17 mouse cellular contexts compared by ENCODE assay signal in genomic region chr14:28988211-28988900, GRCm38 (mm10). TPM values are rescaled to one million over a fixed set of nuclear protein-coding genes. Genes with fewer than 3 reads are reported as not detected.
DNase-seq lines count a peak whose midpoint lies in the region; ATAC-seq and TF ChIP-seq lines count a peak whose summit lies in the region.
"Had no signal": no experiment of that assay in that cellular context is flagged by ENCODE, and none has a peak within 500 bp of the region (broad histone marks: within the 10 kb centered on the region; RNA-seq: fewer than 3 reads in every experiment).

No protein-coding gene starts in this region.

- H3K9ac ChIP-seq in embryonic facial prominence, embryonic 13.5 days, result no peak overlapping the region
- H3K9ac ChIP-seq in lung, embryonic 16.5 days (ENCODE audit: low read length), result no peak overlapping the region
- H3K9ac ChIP-seq in stomach, postnatal 0 days (ENCODE audit: low read length), result no peak overlapping the region
- H3K9ac ChIP-seq: embryonic facial prominence, embryonic 12.5 days; heart, embryonic 12.5 days; midbrain, embryonic 13.5 days had no signal

- intact Hi-C loops in gastrocnemius, postnatal 36 days (cut with DNase I), result no loop called here

- peaks cover 36% of the 10 kb centered on the region; the same call in 1 of the 2 replicates for H3K4me1 ChIP-seq in embryonic facial prominence, embryonic 13.5 days
- H3K4me1 ChIP-seq in embryonic facial prominence, embryonic 10.5 days, result no peaks in the 10 kb centered on the region
- H3K4me1 ChIP-seq in lung, embryonic 16.5 days (replicated peaks; ENCODE audit: control insufficient read depth, insufficient read depth, low read length), result no peaks in the 10 kb centered on the region
- no peaks in the 10 kb centered on the region for H3K4me1 ChIP-seq in stomach, postnatal 0 days (replicated peaks; ENCODE audit: control insufficient read depth, insufficient read depth)
- H3K4me1 ChIP-seq: embryonic facial prominence, embryonic 12.5 days; heart, embryonic 12.5 days; midbrain, embryonic 13.5 days had no signal

- H3K36me3 ChIP-seq in embryonic facial prominence, embryonic 13.5 days, result no peaks in the 10 kb centered on the region
- H3K36me3 ChIP-seq in embryonic facial prominence, embryonic 10.5 days (replicated peaks), result no peaks in the 10 kb centered on the region
- H3K36me3 ChIP-seq in lung, embryonic 16.5 days (ENCODE audit: control insufficient read depth, insufficient read depth, low read length), result no peaks in the 10 kb centered on the region
- H3K36me3 ChIP-seq in stomach, postnatal 0 days (ENCODE audit: control insufficient read depth, insufficient read depth, low read length), result no peaks in the 10 kb centered on the region
- H3K36me3 ChIP-seq: embryonic facial prominence, embryonic 12.5 days; heart, embryonic 12.5 days; midbrain, embryonic 13.5 days had no signal

- H3K4me3 ChIP-seq in embryonic facial prominence, embryonic 13.5 days, result no peak overlapping the region
- H3K4me3 ChIP-seq in embryonic facial prominence, embryonic 10.5 days, result no peak overlapping the region
- H3K4me3 ChIP-seq in lung, embryonic 16.5 days (ENCODE audit: low read length), result no peak overlapping the region
- no peak overlapping the region for H3K4me3 ChIP-seq in stomach, postnatal 0 days (ENCODE audit: low read depth, low read length)
- H3K4me3 ChIP-seq: embryonic facial prominence, embryonic 12.5 days; heart, embryonic 12.5 days; midbrain, embryonic 13.5 days had no signal

- TF ChIP-seq CTCF in stomach, postnatal 0 days (IDR thresholded peaks at IDR 0.05; ENCODE audit: low read depth), result 0 out of 2 replicates have a peak, but pooled peaks have one; percentile 29

- no peaks in the 10 kb centered on the region for H3K27me3 ChIP-seq in embryonic facial prominence, embryonic 13.5 days
- no peaks in the 10 kb centered on the region for H3K27me3 ChIP-seq in embryonic facial prominence, embryonic 10.5 days (replicated peaks; ENCODE audit: low read depth, poor library complexity, severe bottlenecking)
- no peaks in the 10 kb centered on the region for H3K27me3 ChIP-seq in lung, embryonic 16.5 days (ENCODE audit: control insufficient read depth, insufficient read depth, low read depth, low read length)
- H3K27me3 ChIP-seq in stomach, postnatal 0 days (ENCODE audit: control insufficient read depth, insufficient read depth, low read length), result no peaks in the 10 kb centered on the region
- H3K27me3 ChIP-seq: embryonic facial prominence, embryonic 12.5 days; heart, embryonic 12.5 days; midbrain, embryonic 13.5 days had no signal

- no peaks in the 10 kb centered on the region for H3K9me3 ChIP-seq in embryonic facial prominence, embryonic 13.5 days
- H3K9me3 ChIP-seq in embryonic facial prominence, embryonic 10.5 days, result no peaks in the 10 kb centered on the region
- no peaks in the 10 kb centered on the region for H3K9me3 ChIP-seq in lung, embryonic 16.5 days (ENCODE audit: control insufficient read depth, low read length)
- H3K9me3 ChIP-seq in stomach, postnatal 0 days (ENCODE audit: control insufficient read depth, low read length), result no peaks in the 10 kb centered on the region
- H3K9me3 ChIP-seq: embryonic facial prominence, embryonic 12.5 days; heart, embryonic 12.5 days; midbrain, embryonic 13.5 days had no signal

- ATAC-seq in embryonic facial prominence, embryonic 13.5 days (ENCODE audit: insufficient number of reproducible peaks, insufficient read depth, low FRiP score, low TSS enrichment, low read depth), result no peak
- peak; percentile 68; the same call in 1 of the 2 replicates for ATAC-seq in lung, embryonic 16.5 days (ENCODE audit: low read depth)
- no peak for ATAC-seq in stomach, postnatal 0 days (ENCODE audit: low FRiP score, low TSS enrichment)
- ATAC-seq: midbrain, embryonic 13.5 days had no signal

- no peak for DNase-seq in embryonic facial prominence, embryonic 10.5 days (ENCODE audit: low spot score)
- DNase-seq in lung, adult 18-20 months, result no peak
- peak; percentile 64 for DNase-seq in kidney, postnatal 10 days
- no peak for DNase-seq in stomach, postnatal 0 days (ENCODE audit: low spot score)
- no peak for DNase-seq in testis, postnatal 10 days (ENCODE audit: low spot score)
- DNase-seq in gastrocnemius, postnatal 36 days, result no peak
- DNase-seq: cerebellum, adult 11-12 months; heart, postnatal 4 days; thymus, postnatal 36 days had no signal

- 65% methylated on average over 7 of the region's 7 CpGs for WGBS in embryonic facial prominence, embryonic 13.5 days
- 88% methylated on average over 7 of the region's 7 CpGs for WGBS in embryonic facial prominence, embryonic 10.5 days
- 66% methylated on average over 7 of the region's 7 CpGs for WGBS in lung, embryonic 16.5 days
- WGBS in stomach, postnatal 0 days, result 75% methylated on average over 7 of the region's 7 CpGs

- no peak for TF ChIP-seq EP300 in stomach, postnatal 0 days (optimal IDR thresholded peaks at IDR 0.05)

- no peak overlapping the region for H3K4me2 ChIP-seq in embryonic facial prominence, embryonic 13.5 days
- no peak overlapping the region for H3K4me2 ChIP-seq in lung, embryonic 16.5 days (ENCODE audit: low read depth, low read length)
- no peak overlapping the region for H3K4me2 ChIP-seq in stomach, postnatal 0 days (replicated peaks; ENCODE audit: low read depth)
- H3K4me2 ChIP-seq: embryonic facial prominence, embryonic 12.5 days; heart, embryonic 12.5 days; midbrain, embryonic 13.5 days had no signal

- peak overlapping the region; percentile 65; the same call in 1 of the 2 replicates for H3K27ac ChIP-seq in embryonic facial prominence, embryonic 13.5 days
- no peak overlapping the region for H3K27ac ChIP-seq in embryonic facial prominence, embryonic 10.5 days (replicated peaks)
- no peak overlapping the region for H3K27ac ChIP-seq in lung, embryonic 16.5 days (ENCODE audit: low read length)
- H3K27ac ChIP-seq in stomach, postnatal 0 days (replicated peaks), result no peak overlapping the region
- H3K27ac ChIP-seq: embryonic facial prominence, embryonic 12.5 days; macrophage; midbrain, embryonic 13.5 days had no signal

RNA-seq across cellular contexts. Expression of gene Lrtm1, which starts 29.7 kb away (rescaled TPM):
- 0.79 and 0.88 TPM in 2 replicates for polyA plus RNA-seq in embryonic facial prominence, embryonic 13.5 days (2015; fragmentation: Nextera tagmentation; extraction: Ambion mirVana)
- polyA plus RNA-seq in embryonic facial prominence, embryonic 10.5 days (2016; fragmentation: Nextera tagmentation; extraction: Ambion mirVana), result 0.16 and 0.44 TPM in 2 replicates
- 0.11 TPM in 2 replicates for polyA plus RNA-seq in lung, embryonic 16.5 days (2015; fragmentation: Nextera tagmentation; extraction: Ambion mirVana)
- 0.05 TPM in 1 of 2 replicates, not detected in the other for polyA plus RNA-seq in stomach, postnatal 0 days (2015; fragmentation: Nextera tagmentation; extraction: Ambion mirVana)
- total RNA-seq in gastrocnemius, postnatal 36 days (2021), result 10 to 100 TPM; 19.0 to 24.8 TPM
- total RNA-seq: layer of hippocampus, postnatal 14 days had no signal
- polyA plus RNA-seq: frontal cortex, adult 2 months; macrophage had no signal
